Mouse (Mus musculus): ENCODE data around the gene Cpa2. TPM values are rescaled to one million over a fixed set of nuclear protein-coding genes. Genes with fewer than 3 reads are reported as not detected.
A peak's percentile ranks its signal among the peaks of the same experiment; 100 is the strongest.

Cpa2 gene
- under 1 TPM in 1 of 2 experiments, not detected in 1; 0.34 TPM for polyA plus RNA-seq (2017; shearing (Covaris generic))

GRCm38 (mm10) chr6:30541009-30541799 lies at the start of gene Cpa2:
Gene Cpa2 (plus strand): TSS chr6:30541582.
- no peak for ATAC-seq

GRCm38 (mm10) chr6:30499049-30499448 lies 42.3 kb upstream of the Cpa2 start:
- ATAC-seq, result peak; percentile 68

GRCm38 (mm10) chr6:30508824-30509223 lies 32.6 kb upstream of the Cpa2 start:
- no peak for ATAC-seq

GRCm38 (mm10) chr6:30509265-30510239 lies 31.8 kb upstream of the Cpa2 start, which contains the start of the genes Tmem209 and Ssmem1:
Gene Tmem209 (minus strand): TSS chr6:30509783.
Gene Ssmem1 (plus strand): TSS chr6:30509849.
- peak; percentile 99 for ATAC-seq

- ATAC-seq, result no peak
Observed at GRCm38 (mm10) chr6:30510291-30510690, 31.1 kb upstream of the Cpa2 start.

- no peak for ATAC-seq
Observed at GRCm38 (mm10) chr6:30514242-30514641, 27.1 kb upstream of the Cpa2 start.

- ATAC-seq, result no peak
Observed at GRCm38 (mm10) chr6:30520400-30520799, 21.0 kb upstream of the Cpa2 start.

- no peak for ATAC-seq
Observed at GRCm38 (mm10) chr6:30525456-30526332, 15.7 kb upstream of the Cpa2 start.

- ATAC-seq, result no peak
Observed at GRCm38 (mm10) chr6:30526586-30527515, 14.5 kb upstream of the Cpa2 start.

- no peak for ATAC-seq
Observed at GRCm38 (mm10) chr6:30528800-30529199, 12.6 kb upstream of the Cpa2 start.

GRCm38 (mm10) chr6:30535340-30535739 lies 6.0 kb upstream of the Cpa2 start:
- ATAC-seq, result no peak

GRCm38 (mm10) chr6:30538240-30538639 lies 3.1 kb upstream of the Cpa2 start:
- ATAC-seq, result no peak

GRCm38 (mm10) chr6:30538800-30539199 lies 2.6 kb upstream of the Cpa2 start:
- ATAC-seq, result no peak

- no peak for ATAC-seq
Observed at GRCm38 (mm10) chr6:30542277-30542676, 895 bp downstream of the Cpa2 start.

GRCm38 (mm10) chr6:30543077-30543476 lies 1.7 kb downstream of the Cpa2 start:
- ATAC-seq, result no peak

GRCm38 (mm10) chr6:30543851-30544250 lies 2.5 kb downstream of the Cpa2 start:
- ATAC-seq, result no peak

GRCm38 (mm10) chr6:30545689-30546088 lies 4.3 kb downstream of the Cpa2 start:
- no peak for ATAC-seq

GRCm38 (mm10) chr6:30546571-30547273 lies 5.3 kb downstream of the Cpa2 start:
- peak; percentile 85 for ATAC-seq

GRCm38 (mm10) chr6:30547274-30547645 lies 5.9 kb downstream of the Cpa2 start:
- ATAC-seq, result no peak

- ATAC-seq, result no peak
Observed at GRCm38 (mm10) chr6:30547656-30548306, 6.4 kb downstream of the Cpa2 start.

All from activated CD4-positive, CD25-positive, alpha-beta regulatory T cell, adult 4 months (primary cell).